Mouse (Mus musculus): ENCODE results near the gene Gmeb1. TPM values are rescaled to one million over a fixed set of nuclear protein-coding genes. Genes with fewer than 3 reads are reported as not detected.

Gmeb1 gene
- total RNA-seq, 2 experiments from 2014 or later: 22.0 to 37.8 TPM

DNA sequence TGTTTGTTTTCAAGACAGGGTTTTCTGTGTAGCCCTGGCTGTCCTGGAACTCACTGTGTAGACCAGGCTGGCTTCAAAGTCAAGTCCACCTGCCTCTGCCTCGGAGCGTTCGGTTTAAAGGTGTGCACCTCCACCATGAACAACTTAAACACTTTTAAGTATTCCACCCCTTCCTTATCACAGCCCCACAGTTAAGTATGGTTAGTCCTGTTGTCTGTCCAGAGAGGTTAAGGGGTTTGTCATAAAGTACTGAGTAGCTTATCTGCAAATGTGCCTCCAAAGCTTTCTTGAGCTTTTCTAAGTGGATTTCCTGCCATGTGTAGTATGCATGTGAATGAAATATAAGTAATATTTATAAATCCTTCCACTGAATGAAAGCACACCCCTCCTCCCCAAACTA is 14.5 kb upstream of the Gmeb1 start:
- ATAC-seq (replicated peaks; ENCODE audit: low FRiP score, low TSS enrichment, poor library complexity, severe bottlenecking): peak; percentile 69

DNA sequence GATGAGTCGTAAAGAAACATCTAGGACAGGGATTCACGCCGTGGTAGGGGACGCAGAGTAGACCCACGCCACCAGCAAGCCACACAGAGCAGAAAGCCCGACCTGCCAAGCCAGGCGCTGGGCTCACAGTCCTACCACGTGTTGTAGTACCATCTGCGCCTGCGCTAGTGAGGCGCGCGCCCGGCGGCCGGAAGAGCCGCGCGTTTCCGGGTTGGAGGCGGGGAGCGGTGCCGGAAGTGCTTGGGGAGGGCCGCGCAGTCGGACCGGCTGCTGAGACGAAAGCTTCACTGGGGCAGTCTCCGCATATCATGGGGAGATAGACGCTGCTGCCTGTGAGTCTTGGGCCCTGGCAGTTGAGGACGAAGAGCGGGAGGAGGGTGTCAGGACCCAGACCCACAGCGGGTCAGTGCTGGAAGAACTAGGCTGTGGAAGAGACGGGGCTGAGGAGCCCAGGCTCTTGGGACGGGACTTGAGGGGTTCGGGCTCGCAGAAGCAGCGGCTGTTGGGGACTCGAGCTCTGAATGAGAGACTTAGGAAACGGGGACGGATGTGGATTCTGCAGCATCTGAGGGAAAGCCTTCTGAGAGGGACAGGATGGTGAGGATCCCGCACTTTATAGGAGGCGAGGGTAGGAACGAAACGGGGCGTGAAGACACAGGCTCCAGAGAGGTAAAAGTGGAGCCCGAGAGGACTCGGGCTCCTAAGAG is 12.9 kb upstream of the Gmeb1 start, which contains the start of gene Taf12:
TSS of gene Taf12 (plus strand) at position 220 of the 707 bp plus-strand sequence.
- ATAC-seq (replicated peaks; ENCODE audit: low FRiP score, low TSS enrichment, poor library complexity, severe bottlenecking): peak; percentile 63

DNA sequence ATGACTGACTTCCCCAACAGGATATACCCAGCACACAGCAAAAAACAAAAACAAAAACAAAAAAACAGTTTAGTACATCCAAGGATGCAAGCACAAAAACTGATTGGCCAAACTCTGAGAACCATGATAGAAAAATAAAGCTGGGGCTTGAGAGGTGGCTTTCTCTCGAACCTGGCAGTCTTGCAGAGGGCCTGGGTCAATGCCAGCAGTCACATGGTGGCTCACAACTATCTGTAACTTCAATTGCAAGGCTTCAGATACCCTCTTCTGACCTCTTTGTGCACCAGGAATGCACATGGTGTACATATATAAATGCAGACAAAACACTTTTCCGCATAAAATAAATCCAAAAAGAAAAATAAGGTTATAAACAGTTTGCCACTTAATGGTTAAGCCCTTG is 11.8 kb upstream of the Gmeb1 start:
- ATAC-seq (replicated peaks; ENCODE audit: low FRiP score, low TSS enrichment, poor library complexity, severe bottlenecking): no peak

DNA sequence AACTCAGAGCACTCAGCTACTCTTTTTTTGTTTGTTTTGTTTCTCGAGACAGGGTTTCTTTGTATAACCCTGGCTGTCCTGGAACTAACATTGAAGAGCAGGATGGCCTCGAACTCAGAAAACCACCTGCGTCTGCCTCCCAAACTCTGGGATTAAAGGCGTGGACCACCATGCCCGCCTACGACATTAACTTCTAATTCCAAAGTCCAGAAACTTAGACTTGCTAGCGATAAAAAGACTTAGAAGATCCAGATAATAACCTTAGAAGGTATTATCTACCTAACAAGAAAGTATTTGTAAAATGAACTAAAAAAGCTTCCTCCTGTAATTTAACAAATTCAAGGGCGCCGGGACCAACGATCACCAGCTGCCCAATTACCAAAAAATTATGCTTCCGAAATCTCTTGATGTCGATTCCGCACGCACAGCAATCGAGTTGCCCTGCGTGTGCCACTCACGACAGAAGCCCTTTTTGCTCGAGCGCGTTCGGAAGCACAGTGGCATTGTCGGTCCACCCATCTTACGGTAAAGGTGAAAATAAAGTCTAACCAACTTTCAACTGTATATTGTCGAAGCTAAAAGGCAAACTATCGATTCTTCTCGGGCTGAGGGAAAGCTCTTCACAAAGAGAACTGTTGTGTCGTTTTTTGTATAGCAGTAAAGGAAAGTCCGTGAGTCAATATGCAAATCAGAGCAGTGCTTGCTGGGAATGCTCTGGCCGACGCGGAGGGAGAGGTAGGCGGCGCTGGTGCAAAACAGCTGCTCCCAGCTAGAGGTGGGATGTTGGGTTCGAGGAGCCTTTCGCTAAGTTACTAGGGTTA is 8.5 kb upstream of the Gmeb1 start:
- ATAC-seq (replicated peaks; ENCODE audit: low FRiP score, low TSS enrichment, poor library complexity, severe bottlenecking): peak; percentile 77

DNA sequence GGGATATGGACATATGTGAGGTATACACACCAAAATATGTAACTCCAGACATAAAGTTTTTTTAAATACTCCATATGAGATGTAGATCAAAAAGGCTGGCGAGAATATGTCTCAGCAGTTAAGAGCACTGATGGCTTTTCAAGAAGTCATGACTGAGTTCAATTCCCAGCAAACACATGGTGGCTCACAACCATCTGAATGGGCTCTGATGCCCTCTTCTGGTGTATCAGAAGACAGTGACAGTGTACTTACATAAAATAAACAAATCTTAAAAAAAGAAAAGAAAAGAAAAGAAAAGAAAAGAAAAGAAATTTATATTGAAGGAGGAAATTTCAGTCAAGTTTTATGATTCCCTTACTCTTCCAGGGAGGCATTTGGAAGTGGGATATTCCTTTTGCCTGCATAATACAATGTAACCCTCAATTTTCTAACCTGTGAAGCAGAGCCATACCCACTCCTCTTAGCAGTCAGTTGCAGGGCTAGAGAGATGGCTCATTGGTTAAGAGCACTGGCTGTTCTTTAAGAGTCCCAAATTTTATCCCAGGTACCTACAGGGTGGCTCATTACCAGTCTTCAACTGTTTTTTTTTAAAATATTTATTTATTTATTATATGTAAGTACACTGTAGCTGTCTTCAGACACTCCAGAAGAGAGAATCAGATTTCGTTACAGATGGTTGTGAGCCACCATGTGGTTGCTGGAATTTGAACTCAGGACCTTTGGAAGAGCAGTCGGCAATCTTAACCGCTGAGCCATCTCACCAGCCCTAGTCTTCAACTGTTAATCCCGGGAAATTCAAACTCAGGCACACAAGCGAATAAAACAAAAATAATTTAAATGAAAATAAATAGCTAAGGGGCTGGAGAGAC is 7.7 kb upstream of the Gmeb1 start:
- ATAC-seq (replicated peaks; ENCODE audit: low FRiP score, low TSS enrichment, poor library complexity, severe bottlenecking): peak; percentile 51

DNA sequence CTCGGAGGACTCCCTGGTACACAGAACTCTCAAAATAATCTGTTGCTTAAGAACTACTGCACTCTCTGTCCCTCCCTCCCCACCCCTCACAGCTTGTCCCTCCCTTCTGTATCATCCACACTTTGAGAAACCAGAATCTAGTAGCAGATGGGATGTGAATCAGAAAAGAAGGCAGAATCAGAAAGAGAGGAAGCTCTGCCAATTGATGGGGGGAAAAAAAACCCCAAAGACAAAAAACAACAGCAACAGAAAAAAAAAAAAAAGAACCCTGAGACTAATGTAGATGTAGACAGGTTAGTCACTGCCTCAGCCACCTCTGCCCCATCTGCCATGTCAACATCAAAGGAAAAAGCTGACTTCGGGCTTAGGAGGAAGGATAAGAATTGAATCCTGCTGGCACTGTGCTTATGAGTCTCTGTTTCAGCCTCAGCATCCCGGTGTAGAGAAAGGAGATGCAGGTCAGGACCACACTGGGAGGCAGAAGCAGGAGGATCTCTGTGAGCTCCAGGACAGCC is 5.5 kb upstream of the Gmeb1 start:
- ATAC-seq (replicated peaks; ENCODE audit: low FRiP score, low TSS enrichment, poor library complexity, severe bottlenecking): no peak

DNA sequence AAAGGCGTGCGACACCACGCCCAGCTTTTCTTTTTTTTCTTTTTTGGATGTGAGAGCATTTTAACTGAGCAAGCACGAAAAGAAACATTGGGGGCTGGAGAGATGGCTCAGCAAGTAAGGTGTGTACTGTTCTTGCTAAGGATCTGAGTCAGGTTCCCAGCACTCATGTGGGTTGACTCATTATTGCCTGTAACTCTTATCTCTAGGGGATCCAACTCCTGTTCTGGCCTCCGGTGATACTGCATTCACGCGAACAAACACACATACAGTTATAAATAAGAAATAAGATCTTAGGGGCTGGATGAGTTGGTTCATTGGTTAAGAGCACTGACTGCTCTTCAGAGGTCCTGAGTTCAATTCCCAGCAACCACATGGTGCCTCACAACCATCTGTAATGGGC is 1.9 kb upstream of the Gmeb1 start:
- ATAC-seq (replicated peaks; ENCODE audit: low FRiP score, low TSS enrichment, poor library complexity, severe bottlenecking): 0 out of 2 replicates have a peak, but pooled peaks have one; percentile 38

DNA sequence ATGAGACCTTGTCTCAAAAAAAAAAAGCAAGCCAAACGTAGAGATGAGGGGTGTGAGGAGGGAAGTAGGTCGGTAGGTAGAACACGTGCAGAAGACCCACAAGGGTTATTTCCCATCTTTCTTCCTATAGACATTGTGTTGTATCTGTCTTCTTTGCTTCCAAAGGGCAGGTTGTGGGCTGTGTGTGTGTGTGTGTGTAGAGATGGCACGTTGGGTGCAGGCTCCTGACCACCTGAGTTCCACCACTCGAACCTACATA is 885 bp upstream of the Gmeb1 start:
- ATAC-seq (replicated peaks; ENCODE audit: low FRiP score, low TSS enrichment, poor library complexity, severe bottlenecking): no peak

DNA sequence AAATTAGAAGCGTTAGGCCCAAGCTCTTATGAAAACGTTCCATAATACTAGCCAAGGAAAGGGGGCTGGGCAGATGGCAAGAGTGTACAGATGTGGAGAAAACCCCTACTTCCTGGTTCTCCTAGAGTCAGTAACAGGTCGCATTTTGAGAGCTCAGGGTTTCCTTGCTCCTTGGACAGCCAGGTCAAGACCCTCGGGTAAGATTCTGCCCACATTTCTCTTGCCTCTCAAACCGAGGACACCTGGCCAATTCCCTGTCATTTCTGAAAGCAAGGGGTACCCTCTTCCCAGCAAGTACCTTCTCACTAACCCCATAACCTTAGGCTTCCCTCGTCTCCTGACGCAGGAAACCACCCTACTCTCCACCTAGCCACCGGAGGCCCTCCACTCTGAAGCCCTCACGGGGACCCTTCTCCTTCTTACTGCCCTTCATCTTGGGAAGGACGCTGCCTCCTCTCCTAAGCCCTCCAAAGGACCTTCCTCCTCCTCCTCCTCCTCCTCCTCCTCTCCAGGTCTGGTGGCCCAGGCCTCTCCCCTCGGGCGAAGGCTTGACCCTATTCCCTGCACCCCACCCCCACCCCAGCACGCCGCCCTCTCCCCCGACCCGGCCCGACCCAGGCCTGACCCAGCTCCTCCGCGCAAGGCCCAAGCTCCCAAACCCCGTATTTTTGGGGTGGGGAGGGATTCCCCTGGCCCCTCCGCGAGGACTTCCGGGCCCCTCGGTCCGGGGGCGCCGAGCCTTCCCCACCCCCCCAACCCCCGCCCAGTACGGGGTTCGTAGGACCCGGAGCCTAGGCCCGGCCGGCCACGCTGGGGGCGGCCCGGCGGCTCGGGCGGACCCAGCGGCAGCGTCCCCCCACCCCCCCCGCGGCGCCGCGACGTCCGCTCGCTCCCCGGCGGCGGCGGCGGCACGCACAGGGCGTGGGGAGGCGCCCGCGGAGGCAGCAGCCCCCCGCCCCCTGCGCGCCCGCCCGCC is 710 bp downstream of the Gmeb1 start:
- ATAC-seq (replicated peaks; ENCODE audit: low FRiP score, low TSS enrichment, poor library complexity, severe bottlenecking): no peak

DNA sequence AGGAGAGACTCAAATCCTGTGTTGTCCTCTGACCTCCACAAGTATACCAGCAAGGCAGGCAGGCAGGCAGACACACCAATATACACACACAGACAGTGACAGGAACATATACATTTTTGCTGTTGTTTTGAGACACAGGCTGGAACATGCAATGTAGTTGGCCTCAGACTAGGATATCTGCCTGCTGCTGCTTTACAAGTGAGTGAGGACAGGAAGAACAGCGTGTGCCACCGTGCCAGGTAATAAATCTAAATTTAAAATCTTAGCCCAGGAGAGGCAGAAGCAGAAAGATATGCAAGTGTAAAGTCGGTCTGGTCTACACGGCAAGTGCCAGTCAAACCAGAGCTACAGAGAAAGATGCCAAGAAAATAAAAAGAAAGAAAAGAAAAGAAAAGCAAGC is 2.2 kb downstream of the Gmeb1 start:
- ATAC-seq (replicated peaks; ENCODE audit: low FRiP score, low TSS enrichment, poor library complexity, severe bottlenecking): no peak

DNA sequence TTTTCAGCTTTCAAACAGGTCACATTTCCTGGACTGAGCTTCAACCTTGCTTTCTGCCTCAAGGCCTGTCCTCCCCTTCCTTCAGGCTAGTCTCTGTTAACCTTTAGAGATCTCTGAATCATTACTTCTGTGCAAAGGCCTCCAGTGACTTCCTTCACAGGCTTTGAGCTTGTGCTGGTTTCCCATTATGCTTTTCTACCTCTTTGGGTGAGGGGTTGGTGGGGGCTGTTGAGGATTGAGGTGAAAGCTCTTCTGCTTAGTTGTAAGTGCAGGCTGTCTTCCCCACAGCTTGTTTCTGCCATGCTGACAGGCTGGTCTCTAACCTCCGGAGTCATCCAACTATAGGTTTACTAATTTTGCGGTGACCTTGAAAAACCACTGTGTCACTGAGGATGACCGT is 5.0 kb downstream of the Gmeb1 start:
- no peak for ATAC-seq (replicated peaks; ENCODE audit: low FRiP score, low TSS enrichment, poor library complexity, severe bottlenecking)

DNA sequence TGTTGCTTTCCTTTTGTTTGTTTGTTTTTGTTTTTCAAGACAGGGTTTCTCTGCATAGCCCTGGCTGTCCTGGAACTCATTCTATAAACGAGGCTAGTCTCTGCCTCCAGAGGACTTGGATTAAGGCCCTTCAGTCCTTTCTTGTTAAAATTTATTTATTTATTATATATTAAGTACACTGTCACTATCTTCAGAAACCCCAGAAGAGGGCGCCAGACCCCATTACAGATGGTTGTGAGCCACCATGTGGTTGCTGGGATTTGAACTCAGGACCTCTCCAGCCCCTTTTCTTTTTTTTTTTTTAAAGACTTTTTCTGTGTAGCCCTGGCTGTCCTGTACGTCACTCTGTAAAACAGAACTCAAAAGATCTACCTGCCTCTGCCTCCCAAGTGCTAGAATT is 6.4 kb downstream of the Gmeb1 start:
- ATAC-seq (replicated peaks; ENCODE audit: low FRiP score, low TSS enrichment, poor library complexity, severe bottlenecking): no peak

DNA sequence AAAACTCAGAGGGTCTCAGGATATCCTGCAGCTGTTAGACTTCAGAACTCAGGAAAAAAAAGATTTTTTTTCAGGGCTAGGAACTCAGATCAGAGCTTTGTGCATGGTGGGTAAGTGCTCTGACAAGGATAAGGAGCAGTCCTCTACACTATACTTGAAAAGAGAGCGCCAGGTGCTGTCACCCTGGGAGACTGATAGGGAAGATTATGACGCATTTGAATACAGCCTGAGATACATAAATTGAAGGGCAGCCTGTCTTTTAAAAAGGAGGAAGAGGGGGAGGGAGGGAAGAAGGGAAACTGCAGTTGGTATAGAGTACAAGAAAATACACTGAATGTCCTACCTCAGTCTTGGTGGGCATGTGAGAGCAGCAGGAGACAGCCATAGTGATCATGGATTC is 7.8 kb downstream of the Gmeb1 start:
- peak; percentile 89 for ATAC-seq (replicated peaks; ENCODE audit: low FRiP score, low TSS enrichment, poor library complexity, severe bottlenecking)

DNA sequence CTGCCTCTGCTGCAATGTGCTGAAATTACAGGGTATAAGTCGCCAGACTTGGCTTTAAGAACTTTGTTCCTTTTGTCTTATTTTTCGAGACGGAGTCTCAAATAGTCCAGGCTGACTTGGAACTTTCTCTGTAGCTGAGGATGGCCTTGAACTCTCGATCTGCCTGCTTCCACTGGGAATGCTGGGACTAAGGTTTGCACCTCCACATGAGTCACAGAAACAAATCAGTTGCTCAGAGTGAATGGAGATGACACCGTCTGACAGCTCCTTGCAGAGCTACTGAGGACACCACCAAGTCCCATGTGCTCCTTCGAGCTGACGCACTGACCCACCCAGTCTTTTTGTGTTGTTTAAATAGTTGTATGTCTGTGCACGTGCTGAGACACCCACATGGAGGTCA is 8.3 kb downstream of the Gmeb1 start:
- no peak for ATAC-seq (replicated peaks; ENCODE audit: low FRiP score, low TSS enrichment, poor library complexity, severe bottlenecking)

DNA sequence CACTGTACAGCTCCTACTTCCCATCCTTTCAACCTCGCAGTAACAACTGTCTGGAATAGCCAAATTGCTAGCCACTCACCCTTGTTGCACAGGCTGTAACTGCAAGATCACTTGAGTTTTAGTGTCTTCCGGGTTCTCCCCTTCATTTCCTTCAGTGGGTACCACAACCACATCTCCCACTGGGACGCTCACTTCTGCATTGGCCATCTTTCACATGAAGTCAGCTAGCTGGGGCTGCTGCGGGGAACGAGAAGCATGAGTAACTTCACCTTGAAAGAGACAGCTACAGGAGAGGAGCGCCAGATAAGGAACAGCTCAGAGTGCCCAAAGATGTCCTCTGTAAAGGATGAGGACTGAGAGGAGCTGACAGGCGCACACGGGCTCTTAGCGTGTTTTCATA is 9.8 kb downstream of the Gmeb1 start:
- no peak for ATAC-seq (replicated peaks; ENCODE audit: low FRiP score, low TSS enrichment, poor library complexity, severe bottlenecking)

DNA sequence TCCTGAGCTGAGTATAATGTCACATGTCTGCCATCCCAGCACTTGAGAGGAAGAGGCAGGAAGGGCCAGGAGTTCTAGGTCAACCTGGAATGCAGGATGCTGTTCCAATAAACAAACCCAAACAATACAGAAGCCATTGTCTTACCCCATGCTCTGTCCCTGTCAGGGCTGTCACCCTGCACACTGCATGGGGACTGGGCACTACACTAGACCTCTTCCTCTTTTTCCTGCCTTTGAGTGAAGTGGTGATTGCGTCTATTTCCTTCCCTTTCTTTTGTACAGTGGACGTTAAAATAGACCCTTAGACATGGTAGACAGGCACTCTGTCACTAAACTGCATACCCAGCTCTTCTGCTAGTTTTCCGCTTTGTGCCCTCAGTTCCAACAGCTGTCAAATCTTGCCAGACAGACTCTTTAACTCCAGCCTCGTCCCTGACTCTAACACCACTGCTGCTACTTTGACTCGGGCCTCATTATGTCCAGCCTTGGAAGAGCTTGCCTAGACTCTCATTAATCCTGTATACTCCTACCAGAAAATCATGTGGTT is 13.9 kb downstream of the Gmeb1 start:
- no peak; the same call in 1 of the 2 replicates for ATAC-seq (replicated peaks; ENCODE audit: low FRiP score, low TSS enrichment, poor library complexity, severe bottlenecking)

DNA sequence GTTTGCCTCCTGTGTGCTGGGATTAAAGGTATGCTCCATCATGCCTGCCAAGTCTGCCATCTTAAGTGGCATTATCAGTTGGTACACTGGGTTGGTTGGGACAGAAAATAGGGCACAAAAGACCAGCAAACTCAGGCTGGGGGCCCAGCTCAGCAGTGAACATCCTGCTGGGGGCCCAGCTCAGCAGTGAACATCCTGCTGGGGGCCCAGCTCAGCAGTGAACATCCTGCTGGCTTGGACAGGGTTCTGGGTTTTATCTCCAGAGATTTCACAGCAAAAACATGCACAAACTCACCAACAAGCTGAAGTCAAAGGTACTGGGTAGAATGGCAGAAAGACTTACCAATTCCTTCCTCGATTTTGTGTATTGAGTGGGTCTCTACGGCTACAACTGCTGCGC is 15.8 kb downstream of the Gmeb1 start:
- no peak for ATAC-seq (replicated peaks; ENCODE audit: low FRiP score, low TSS enrichment, poor library complexity, severe bottlenecking)

DNA sequence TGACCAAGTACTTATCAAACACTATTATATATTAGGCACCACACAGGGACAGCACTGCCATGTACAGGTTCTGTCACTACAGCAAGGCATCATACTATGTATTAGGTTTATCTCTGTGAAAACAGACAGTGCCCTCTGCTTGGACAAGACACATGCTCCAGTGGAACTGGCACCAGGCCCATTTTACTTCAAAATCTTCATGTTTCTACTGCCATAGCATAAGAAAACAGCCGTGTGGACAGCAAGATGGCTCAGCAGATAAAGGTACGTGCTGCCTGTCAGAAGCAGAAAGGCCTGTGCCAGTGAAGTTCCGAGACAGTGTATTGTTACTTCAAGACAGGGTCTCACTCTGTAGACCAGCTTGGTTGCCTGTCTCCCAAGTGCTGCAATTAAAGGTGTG is 20.2 kb downstream of the Gmeb1 start:
- ATAC-seq (replicated peaks; ENCODE audit: low FRiP score, low TSS enrichment, poor library complexity, severe bottlenecking): peak; percentile 94

DNA sequence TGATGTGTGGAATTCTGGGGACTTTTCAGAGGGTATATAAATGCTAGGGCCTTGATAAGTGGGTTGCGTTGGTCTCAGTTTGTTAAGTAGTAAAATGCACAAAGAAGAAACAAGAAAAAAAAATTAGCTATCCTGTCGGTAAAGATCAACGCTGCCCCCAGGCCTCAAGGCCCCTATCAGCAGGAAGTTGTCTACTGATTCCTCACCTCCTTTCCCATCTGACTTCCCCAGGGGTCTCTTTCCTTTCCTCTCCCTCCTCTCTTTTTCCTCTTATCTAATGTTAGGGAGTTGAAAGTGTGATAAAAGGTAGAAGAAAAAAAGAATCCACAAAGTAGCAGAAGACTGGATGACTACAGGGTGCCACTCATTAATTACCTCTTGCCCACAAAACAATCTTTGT is 21.0 kb downstream of the Gmeb1 start:
- no peak for ATAC-seq (replicated peaks; ENCODE audit: low FRiP score, low TSS enrichment, poor library complexity, severe bottlenecking)

Measured in megakaryocyte-erythroid progenitor cell, adult 5-6 weeks (primary cell).